Mouse (Mus musculus) neural tube, embryonic 12.5 days (tissue): ENCODE results near the gene Qpctl. TPM values are rescaled to one million over a fixed set of nuclear protein-coding genes. Genes with fewer than 3 reads are reported as not detected.

Source experiments
- ATAC-seq: fragments of 200-750 bp; cut with Nextera tagmentation; 2 replicates; pipeline ENCODE4 v1.8.0; 2017; ENCODE audit warnings: low read depth, mild to moderate bottlenecking, moderate TSS enrichment, moderate library complexity; ENCODE audit not compliant: low FRiP score
- H3K27ac ChIP-seq: fragments of 300-500 bp; sonication (generic); 2 replicates; pipeline ENCODE4 v1.5.1; 2016
- H3K27me3 ChIP-seq: fragments of 300-500 bp; sonication (generic); replicated peaks from 2 replicates; pipeline ENCODE4 v1.6.1; 2016; ENCODE audit warnings: mild to moderate bottlenecking
- H3K36me3 ChIP-seq: fragments of 300-500 bp; sonication (generic); 2 replicates; pipeline ENCODE4 v1.6.1; 2016; ENCODE audit warnings: mild to moderate bottlenecking
- H3K4me1 ChIP-seq: fragments of 300-500 bp; sonication (generic); 2 replicates; pipeline ENCODE4 v1.6.1; 2016
- H3K4me2 ChIP-seq: fragments of 300-500 bp; sonication (generic); replicated peaks from 2 replicates; pipeline ENCODE4 v1.6.1; 2016; ENCODE audit warnings: mild to moderate bottlenecking
- H3K4me3 ChIP-seq: fragments of 300-500 bp; sonication (generic); 2 replicates; pipeline ENCODE4 v1.5.1; 2016
- H3K9ac ChIP-seq: fragments of 300-500 bp; sonication (generic); 2 replicates; pipeline ENCODE4 v1.6.1; 2016; ENCODE audit warnings: mild to moderate bottlenecking
- H3K9me3 ChIP-seq: fragments of 300-500 bp; sonication (generic); 2 replicates; pipeline ENCODE4 v1.6.1; 2016; ENCODE audit warnings: mild to moderate bottlenecking
- WGBS: fragments of 180-500 bp; shearing (Covaris S2); methylation state at CpG from one replicate; pipeline ENCODE4 v1.1.7; 2016; 5-methylcytosine and 5-hydroxymethylcytosine counted together
- polyA plus RNA-seq: library from polyadenylated mRNA; unstranded; fragments of >200 nt; fragmentation: Nextera tagmentation; extraction: Ambion mirVana; gene quantifications from 2 replicates; pipeline ENCODE4 v1.2.1, GENCODE M21; 2016

Gene Qpctl
- polyA plus RNA-seq, 1 experiment from 2014 or later = 20.9 TPM

DNA sequence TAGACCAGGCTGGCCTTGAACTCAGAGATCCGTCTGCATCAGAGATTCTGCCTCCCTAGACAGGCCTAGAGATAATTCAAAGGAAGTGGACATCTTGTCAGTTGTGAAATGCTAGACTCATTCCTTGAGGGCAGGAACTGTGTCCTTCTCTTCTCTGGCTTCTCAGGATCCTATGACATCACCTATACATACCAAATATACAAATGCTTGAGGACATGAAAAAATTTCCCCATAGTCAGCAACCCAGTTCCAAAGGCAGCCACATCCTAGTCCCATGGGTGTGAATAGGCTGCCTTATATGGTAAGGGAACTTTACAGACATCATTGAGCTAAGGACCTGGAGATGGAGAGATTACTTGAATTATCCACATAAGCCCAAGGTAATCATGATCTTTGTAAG lies 39.5 kb downstream of the Qpctl start:
- 88% methylated on average over 1 of the region's 1 CpGs for whole genome bisulfite sequencing
- Histone ChIP-seq H3K27ac (no peak overlapping the region), H3K9me3 (no peaks in the 10 kb centered on the region), H3K4me2 (no peak overlapping the region), H3K36me3 (no peaks in the 10 kb centered on the region), H3K4me3 (no peak overlapping the region), H3K9ac (no peak overlapping the region), H3K4me1 (no peaks in the 10 kb centered on the region), H3K27me3 (no peaks in the 10 kb centered on the region)
- no peak for ATAC-seq

DNA sequence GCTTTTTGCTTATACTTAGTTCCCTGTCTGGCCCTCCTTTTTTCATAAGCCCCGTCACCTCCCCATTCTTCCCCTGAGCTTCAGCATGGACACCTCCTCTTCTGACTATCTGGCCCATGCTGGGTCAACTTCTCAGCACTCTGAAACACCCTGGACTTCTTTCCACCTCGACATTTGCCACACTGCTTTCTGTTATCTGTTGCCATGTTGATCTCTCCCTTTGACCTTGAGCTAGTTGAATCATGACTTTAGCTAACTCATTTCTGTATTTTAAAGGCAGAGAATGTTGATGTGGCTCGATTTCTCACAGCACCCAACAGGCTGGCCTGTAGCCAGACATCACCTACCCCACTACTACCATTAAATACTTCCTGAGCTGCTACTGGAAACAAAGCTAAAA lies 41.7 kb downstream of the Qpctl start:
- no peaks in the 10 kb centered on the region for H3K9me3 ChIP-seq
- no peak overlapping the region for H3K4me2 ChIP-seq
- no peak overlapping the region for H3K27ac ChIP-seq
- no peaks in the 10 kb centered on the region for H3K36me3 ChIP-seq
- 70% methylated on average over 3 of the region's 3 CpGs for WGBS
- H3K4me3 ChIP-seq = no peak overlapping the region
- no peaks in the 10 kb centered on the region for H3K27me3 ChIP-seq
- H3K4me1 ChIP-seq = no peaks in the 10 kb centered on the region
- no peak overlapping the region for H3K9ac ChIP-seq
- ATAC-seq = no peak

DNA sequence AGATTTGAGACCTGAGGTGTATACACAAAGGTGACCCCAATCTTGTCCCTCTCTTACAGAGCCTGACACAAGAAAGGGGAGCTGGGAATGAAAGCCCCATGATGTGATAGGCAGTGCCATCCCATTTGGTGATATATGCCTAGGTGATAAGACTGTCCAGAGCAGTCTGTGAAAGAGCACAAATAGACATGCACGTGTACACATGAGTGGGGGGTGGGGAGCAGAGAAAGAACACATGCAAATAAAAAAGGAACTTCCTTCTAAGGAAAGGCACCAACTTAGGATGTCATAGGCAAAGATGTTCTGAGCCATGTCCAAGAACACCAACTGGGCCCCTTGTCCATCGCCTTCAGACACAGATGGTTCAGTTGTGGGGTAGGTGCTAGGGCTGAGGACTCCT lies 44.6 kb downstream of the Qpctl start:
- Histone ChIP-seq H3K4me3 (no peak overlapping the region), H3K4me2 (no peak overlapping the region), H3K4me1 (no peaks in the 10 kb centered on the region), H3K9ac (no peak overlapping the region), H3K27ac (no peak overlapping the region), H3K9me3 (no peaks in the 10 kb centered on the region), H3K27me3 (no peaks in the 10 kb centered on the region), H3K36me3 (no peaks in the 10 kb centered on the region)
- 83% methylated on average over 2 of the region's 2 CpGs for WGBS
- no peak for ATAC-seq

DNA sequence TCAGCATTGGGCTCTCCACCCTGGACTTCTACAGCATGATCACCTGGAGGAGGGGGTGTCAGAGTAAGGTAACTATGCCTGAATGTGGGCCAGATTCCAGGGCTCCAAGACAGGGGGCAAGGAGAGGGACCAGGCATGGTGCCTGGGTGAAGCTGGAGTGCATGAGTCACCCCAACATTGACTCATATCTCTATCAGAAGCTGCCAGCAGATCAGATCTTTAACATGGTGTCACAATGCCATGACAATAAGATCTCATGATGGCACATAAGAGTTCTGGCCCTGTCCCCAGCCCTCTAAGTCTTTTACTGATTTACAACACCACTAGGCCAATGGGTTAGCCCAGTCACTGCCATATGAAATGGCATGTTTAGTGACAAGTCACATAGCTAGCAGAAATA lies 45.4 kb downstream of the Qpctl start:
- no peaks in the 10 kb centered on the region for H3K9me3 ChIP-seq
- no peak overlapping the region for H3K4me2 ChIP-seq
- no peak overlapping the region for H3K4me3 ChIP-seq
- no peak overlapping the region for H3K27ac ChIP-seq
- H3K9ac ChIP-seq = no peak overlapping the region
- no peaks in the 10 kb centered on the region for H3K36me3 ChIP-seq
- no peaks in the 10 kb centered on the region for H3K27me3 ChIP-seq
- ATAC-seq = no peak
- no peaks in the 10 kb centered on the region for H3K4me1 ChIP-seq

DNA sequence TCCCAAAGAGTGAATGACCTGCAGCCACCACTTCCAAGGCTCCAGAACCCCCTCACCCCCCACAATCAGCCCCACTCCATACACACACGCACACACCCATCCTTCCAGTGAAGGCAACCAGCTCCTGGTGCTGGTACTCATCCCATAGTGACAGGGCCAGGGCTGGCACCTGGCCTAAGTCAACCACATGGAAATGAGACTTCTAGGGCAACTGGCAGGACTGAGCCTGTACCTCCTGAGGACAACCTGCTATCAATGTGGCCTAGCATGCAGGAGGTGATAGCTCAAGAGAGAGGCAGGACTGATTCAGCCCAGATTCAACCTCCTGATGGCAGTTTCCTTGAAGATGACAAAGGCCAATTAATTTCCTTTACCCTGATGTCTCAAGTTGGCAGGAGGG lies 48.8 kb downstream of the Qpctl start:
- 86% methylated on average over 1 of the region's 1 CpGs for WGBS
- ATAC-seq = no peak
- H3K4me3 ChIP-seq = no peak overlapping the region

DNA sequence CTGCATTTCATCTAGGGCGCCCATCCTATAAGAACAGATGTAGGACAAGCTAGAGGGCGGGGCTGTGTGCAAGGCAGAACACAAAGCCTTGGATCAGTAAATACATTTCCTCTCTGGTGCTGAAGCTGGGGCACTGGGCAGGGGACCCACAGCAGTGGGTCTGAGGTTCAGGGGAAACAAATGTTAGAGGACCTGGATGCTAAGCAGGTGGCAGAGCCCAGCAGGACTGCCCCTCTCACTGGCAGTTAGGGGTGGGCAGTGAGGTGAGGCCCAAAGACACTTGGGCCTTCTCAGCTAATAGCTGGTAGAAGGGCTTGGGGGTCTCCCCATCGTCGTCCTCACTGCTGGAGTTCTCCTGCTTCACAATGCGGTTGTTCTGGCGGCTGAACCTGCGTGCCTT lies 50.3 kb downstream of the Qpctl start:
- ATAC-seq = no peak
- WGBS = 63% methylated on average over 7 of the region's 7 CpGs
- no peak overlapping the region for H3K9ac ChIP-seq
- H3K4me3 ChIP-seq = no peak overlapping the region
- H3K9me3 ChIP-seq = no peaks in the 10 kb centered on the region
- H3K4me2 ChIP-seq = no peak overlapping the region
- no peak overlapping the region for H3K27ac ChIP-seq
- H3K27me3 ChIP-seq = no peaks in the 10 kb centered on the region
- peaks cover 7% of the 10 kb centered on the region; the same call in 1 of the 2 replicates for H3K36me3 ChIP-seq
- H3K4me1 ChIP-seq = peaks cover 35% of the 10 kb centered on the region

More for the DNA sequence above, 48.8 kb downstream of the Qpctl start:
- Histone ChIP-seq H3K9me3 (no peaks in the 10 kb centered on the region), H3K27ac (no peak overlapping the region), H3K9ac (no peak overlapping the region), H3K4me2 (no peak overlapping the region), H3K4me1 (peaks cover 22% of the 10 kb centered on the region), H3K36me3 (peaks cover 7% of the 10 kb centered on the region; the same call in 1 of the 2 replicates), H3K27me3 (no peaks in the 10 kb centered on the region)

DNA sequence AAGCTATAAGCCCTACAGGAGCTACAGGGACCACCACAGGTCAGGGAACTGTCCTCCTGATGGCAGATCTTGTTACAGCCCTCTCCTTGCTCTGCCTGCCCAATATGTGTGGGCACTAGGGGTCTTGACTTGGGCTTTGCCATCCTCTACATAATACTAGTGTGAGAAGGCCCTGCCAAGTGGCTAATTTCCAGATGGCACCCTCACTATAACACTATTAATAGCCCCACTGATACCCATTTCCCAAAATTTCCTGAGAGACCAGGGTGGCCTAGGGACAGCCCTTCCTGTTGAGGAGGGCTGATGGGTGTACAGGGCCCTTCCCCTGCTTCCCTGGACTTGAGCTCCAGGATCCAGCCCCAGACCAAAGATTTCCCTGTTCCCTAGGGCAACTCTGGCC lies 51.2 kb downstream of the Qpctl start:
- Histone ChIP-seq H3K9ac (no peak overlapping the region), H3K4me2 (no peak overlapping the region), H3K9me3 (no peaks in the 10 kb centered on the region), H3K27me3 (no peaks in the 10 kb centered on the region), H3K36me3 (peaks cover 7% of the 10 kb centered on the region; the same call in 1 of the 2 replicates), H3K27ac (no peak overlapping the region), H3K4me3 (no peak overlapping the region), H3K4me1 (peaks cover 45% of the 10 kb centered on the region)
- ATAC-seq = no peak

DNA sequence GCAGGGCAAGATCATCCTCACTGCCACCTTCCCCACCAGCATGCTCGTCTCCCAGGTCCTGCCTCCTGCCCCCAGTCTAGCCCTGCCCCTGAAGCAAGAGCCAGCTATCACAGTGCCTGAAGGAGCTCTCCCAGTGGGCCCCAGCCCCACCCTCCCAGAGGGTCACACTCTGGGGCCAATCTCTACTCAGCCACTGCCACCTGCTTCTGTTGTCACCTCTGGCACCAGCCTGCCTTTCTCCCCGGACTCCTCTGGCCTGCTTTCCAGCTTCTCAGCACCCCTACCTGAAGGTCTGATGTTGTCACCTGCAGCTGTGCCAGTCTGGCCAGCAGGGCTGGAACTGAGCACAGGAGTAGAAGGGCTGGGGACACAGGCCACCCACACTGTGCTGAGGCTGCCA lies 51.9 kb downstream of the Qpctl start:
- peak overlapping the region; percentile 98 for H3K4me2 ChIP-seq
- no peaks in the 10 kb centered on the region for H3K9me3 ChIP-seq
- peaks cover 10% of the 10 kb centered on the region for H3K36me3 ChIP-seq
- ATAC-seq = no peak
- peaks cover 51% of the 10 kb centered on the region for H3K4me1 ChIP-seq
- no peak overlapping the region for H3K9ac ChIP-seq
- 78% methylated on average over 2 of the region's 2 CpGs for WGBS
- no peak overlapping the region for H3K4me3 ChIP-seq
- H3K27me3 ChIP-seq = no peaks in the 10 kb centered on the region
- H3K27ac ChIP-seq = no peak overlapping the region

DNA sequence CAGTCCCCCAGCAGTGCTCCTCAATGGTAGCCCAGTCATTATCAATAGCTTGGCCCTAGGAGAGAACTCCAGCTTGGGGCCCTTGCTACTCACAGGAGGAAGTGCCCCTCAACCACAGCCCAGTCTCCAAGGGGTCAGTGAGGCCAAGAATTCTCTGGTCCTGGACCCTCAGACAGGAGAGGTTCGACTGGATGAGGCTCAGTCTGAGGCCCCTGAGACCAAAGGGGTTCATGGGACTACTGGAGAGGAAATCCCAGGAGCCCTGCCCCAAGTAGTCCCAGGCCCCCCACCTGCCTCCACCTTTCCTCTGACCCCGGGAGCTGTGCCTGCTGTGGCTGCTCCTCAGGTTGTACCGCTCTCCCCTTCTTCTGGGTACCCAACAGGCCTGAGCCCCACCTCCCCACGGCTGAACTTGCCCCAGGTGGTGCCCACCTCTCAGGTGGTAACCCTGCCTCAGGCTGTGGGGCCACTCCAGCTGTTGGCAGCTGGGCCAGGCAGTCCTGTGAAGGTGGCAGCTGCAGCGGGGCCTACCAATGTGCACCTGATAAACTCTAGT lies 52.6 kb downstream of the Qpctl start:
- peak overlapping the region; percentile 78 for H3K9ac ChIP-seq
- H3K36me3 ChIP-seq = peaks cover 16% of the 10 kb centered on the region
- peaks cover 59% of the 10 kb centered on the region for H3K4me1 ChIP-seq
- H3K4me3 ChIP-seq = peak overlapping the region; percentile 66
- peak overlapping the region; percentile 98 for H3K4me2 ChIP-seq
- ATAC-seq = no peak
- 54% methylated on average over 5 of the region's 5 CpGs for WGBS
- H3K9me3 ChIP-seq = no peaks in the 10 kb centered on the region
- H3K27me3 ChIP-seq = peaks cover 6% of the 10 kb centered on the region
- H3K27ac ChIP-seq = no peak overlapping the region

DNA sequence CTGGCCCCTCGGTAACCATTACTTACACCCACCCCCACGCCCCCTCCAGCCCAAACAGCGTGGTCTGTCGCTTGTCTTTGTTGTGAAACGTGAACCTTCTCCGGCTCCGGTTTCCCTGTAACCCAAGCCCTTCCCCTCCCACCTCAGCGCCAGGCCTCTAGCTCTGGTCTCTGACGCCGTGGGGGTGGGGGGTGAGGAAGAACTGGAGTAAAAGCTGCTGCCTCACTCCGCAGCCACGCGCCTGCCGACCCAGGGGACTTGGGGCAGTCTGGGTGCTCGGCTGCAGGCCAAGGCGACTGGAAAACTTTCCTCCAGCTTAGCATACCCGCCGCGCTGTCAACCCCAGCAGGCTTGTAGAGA lies 53.4 kb downstream of the Qpctl start:
- Histone ChIP-seq H3K36me3 (peaks cover 20% of the 10 kb centered on the region), H3K9ac (peak overlapping the region; percentile 78), H3K27ac (no peak overlapping the region), H3K9me3 (no peaks in the 10 kb centered on the region), H3K4me2 (peak overlapping the region; percentile 98), H3K4me1 (peaks cover 59% of the 10 kb centered on the region), H3K4me3 (peak overlapping the region; percentile 66), H3K27me3 (peaks cover 14% of the 10 kb centered on the region)
- ATAC-seq = no peak
- under 1% methylated on average over 19 of the region's 19 CpGs for WGBS

DNA sequence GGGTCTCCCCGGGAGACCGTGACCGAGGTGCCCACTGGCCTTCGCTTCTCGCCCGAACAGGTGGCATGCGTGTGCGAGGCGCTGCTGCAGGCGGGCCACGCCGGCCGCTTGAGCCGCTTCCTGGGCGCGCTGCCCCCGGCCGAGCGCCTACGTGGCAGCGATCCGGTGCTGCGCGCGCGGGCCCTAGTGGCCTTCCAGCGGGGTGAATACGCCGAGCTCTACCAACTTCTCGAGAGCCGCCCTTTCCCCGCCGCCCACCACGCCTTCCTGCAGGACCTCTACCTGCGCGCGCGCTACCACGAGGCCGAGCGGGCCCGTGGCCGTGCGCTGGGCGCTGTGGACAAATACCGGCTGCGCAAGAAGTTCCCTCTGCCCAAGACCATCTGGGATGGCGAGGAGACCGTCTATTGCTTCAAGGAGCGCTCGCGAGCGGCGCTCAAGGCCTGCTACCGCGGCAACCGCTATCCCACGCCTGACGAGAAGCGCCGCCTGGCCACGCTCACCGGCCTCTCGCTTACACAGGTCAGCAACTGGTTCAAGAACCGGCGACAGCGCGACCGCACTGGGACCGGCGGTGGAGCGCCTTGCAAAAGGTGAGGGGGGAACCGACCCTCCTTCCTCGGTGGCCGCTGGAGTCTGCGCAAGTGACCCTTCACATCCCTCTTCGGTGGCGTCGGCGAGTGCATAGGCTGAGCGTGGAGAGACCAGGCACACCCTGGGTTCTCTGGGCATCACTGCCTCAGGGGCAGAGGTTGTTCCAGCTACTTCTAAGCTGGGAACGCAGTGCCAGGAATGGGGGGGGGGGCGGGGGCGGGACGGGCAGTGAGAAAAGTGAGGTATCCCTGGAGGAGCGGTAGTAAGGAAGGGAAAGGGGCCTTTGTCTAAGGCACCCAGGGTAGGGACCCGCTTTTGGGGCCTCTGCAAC lies 54.0 kb downstream of the Qpctl start:
- Histone ChIP-seq H3K9me3 (no peaks in the 10 kb centered on the region), H3K9ac (peak overlapping the region; percentile 78), H3K4me3 (peak overlapping the region; percentile 66), H3K4me1 (peaks cover 59% of the 10 kb centered on the region), H3K36me3 (peaks cover 26% of the 10 kb centered on the region), H3K27me3 (peaks cover 16% of the 10 kb centered on the region), H3K27ac (peak overlapping the region; percentile 54), H3K4me2 (peak overlapping the region; percentile 98)
- ATAC-seq = no peak
- under 1% methylated on average over 85 of the region's 87 CpGs for WGBS

DNA sequence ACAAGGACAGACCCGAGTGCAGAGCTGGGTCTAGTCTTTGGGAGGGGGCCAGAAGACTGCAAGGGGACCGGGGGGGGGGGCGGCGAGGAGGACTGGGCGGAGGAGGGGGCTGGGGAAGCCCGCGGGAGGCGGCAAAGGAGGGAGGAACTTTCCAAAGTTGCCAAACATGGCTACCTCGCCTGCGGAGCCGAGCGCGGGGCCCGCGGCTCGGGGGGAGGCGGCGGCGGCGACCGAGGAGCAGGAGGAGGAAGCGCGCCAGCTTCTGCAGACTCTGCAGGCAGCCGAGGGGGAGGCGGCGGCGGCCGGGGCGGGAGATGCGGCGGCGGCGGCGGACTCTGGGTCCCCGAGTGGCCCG lies 54.6 kb downstream of the Qpctl start, which contains the start of gene Six5:
Gene Six5 (plus strand): TSS at position 124 of the 355 bp plus-strand sequence.
- ATAC-seq = peak; percentile 0; the same call in 1 of the 2 replicates

More for the DNA sequence above, 54.6 kb downstream of the Qpctl start, which contains the start of gene Six5:
- WGBS = 2% methylated on average over 19 of the region's 36 CpGs
- Histone ChIP-seq H3K4me3 (peak within 1 kb of the TSS; percentile 66), H3K27ac (peak within 1 kb of the TSS; percentile 54), H3K27me3 (peaks cover 16% of the 10 kb centered on the region), H3K9ac (peak within 1 kb of the TSS; percentile 78), H3K9me3 (no peaks in the 10 kb centered on the region), H3K4me1 (peaks cover 59% of the 10 kb centered on the region), H3K4me2 (peak within 1 kb of the TSS; percentile 98), H3K36me3 (peaks cover 32% of the 10 kb centered on the region)
